Comparison of ENCODE assay signal across 20 mouse cellular contexts in the genomic region with DNA sequence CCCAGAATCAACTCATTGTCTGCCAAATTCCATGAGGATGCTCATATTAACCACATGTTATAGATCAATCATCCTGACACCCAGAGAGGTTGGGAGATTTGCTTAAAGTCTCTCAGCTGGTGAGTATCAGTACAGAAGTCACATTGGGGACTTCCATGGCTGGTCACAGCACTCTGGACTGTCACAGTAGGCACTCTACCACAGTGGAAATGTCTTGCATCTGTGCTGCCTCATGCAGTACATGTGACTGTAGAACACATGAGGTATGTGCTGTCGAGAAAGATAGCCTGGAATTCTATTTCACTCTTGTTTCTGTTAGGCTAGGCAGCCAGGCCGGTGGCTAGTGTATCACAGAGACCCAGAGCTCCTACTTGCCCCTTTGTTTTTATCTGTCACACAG. TPM values are rescaled to one million over a fixed set of nuclear protein-coding genes. Genes with fewer than 3 reads are reported as not detected.
"Had no signal": no experiment of that assay in that cellular context is flagged by ENCODE, and none has a peak within 500 bp of the region (broad histone marks: within the 10 kb centered on the region; RNA-seq: fewer than 3 reads in every experiment).

No protein-coding gene starts in this region.

- H3K4me1 ChIP-seq: limb, embryonic 13.5 days; lung, embryonic 15.5 days; midbrain, embryonic 12.5 days; midbrain, embryonic 15.5 days; stomach, embryonic 15.5 days had no signal

- DNase-seq: kidney, adult 18-20 months; kidney, adult 9 months; kidney, postnatal 14 days; kidney, postnatal 4 days; liver; lung, adult 18-20 months; lung, postnatal 10 days; lung, postnatal 36 days; thymus, adult 2 months; thymus, postnatal 14 days; thymus, postnatal 4 days had no signal

- H3K9me3 ChIP-seq: limb, embryonic 10.5 days; limb, embryonic 13.5 days; liver, embryonic 12.5 days; liver, embryonic 15.5 days; lung, embryonic 15.5 days; midbrain, embryonic 12.5 days; midbrain, embryonic 15.5 days; stomach, embryonic 15.5 days had no signal

- H3K36me3 ChIP-seq: limb, embryonic 10.5 days; limb, embryonic 13.5 days; liver, embryonic 12.5 days; liver, embryonic 15.5 days; lung, embryonic 15.5 days; midbrain, embryonic 12.5 days; midbrain, embryonic 15.5 days; stomach, embryonic 15.5 days had no signal

- ATAC-seq: liver, embryonic 12.5 days; midbrain, embryonic 15.5 days had no signal

- H3K27ac ChIP-seq: limb, embryonic 10.5 days; limb, embryonic 13.5 days; liver, embryonic 12.5 days; liver, embryonic 15.5 days; lung, embryonic 15.5 days; midbrain, embryonic 12.5 days; midbrain, embryonic 15.5 days; stomach, embryonic 15.5 days had no signal

- H3K27me3 ChIP-seq: limb, embryonic 13.5 days; liver, embryonic 12.5 days; liver, embryonic 15.5 days; lung, embryonic 15.5 days; midbrain, embryonic 12.5 days; midbrain, embryonic 15.5 days; stomach, embryonic 15.5 days had no signal

- H3K4me2 ChIP-seq: limb, embryonic 13.5 days; liver, embryonic 12.5 days; liver, embryonic 15.5 days; lung, embryonic 15.5 days; midbrain, embryonic 12.5 days; midbrain, embryonic 15.5 days; stomach, embryonic 15.5 days had no signal

- H3K9ac ChIP-seq: limb, embryonic 13.5 days; liver, embryonic 12.5 days; liver, embryonic 15.5 days; lung, embryonic 15.5 days; midbrain, embryonic 12.5 days; midbrain, embryonic 15.5 days; stomach, embryonic 15.5 days had no signal

- H3K4me3 ChIP-seq: limb, embryonic 10.5 days; limb, embryonic 13.5 days; liver, embryonic 12.5 days; liver, embryonic 15.5 days; lung, embryonic 15.5 days; midbrain, embryonic 12.5 days; midbrain, embryonic 15.5 days; stomach, embryonic 15.5 days had no signal

RNA-seq across cellular contexts. Expression of a gene that starts 41.8 kb away (rescaled TPM):
- total RNA-seq: megakaryocyte progenitor cell, adult 5-6 weeks had no signal
